Mouse (Mus musculus) heart, postnatal 10 days (tissue): ENCODE results near the gene Rsg1. TPM values are rescaled to one million over a fixed set of nuclear protein-coding genes. Genes with fewer than 3 reads are reported as not detected.

Experiments used
- DNase-seq, 2 experiments: peaks; one replicate each; pipeline ENCODE4 v3.0.0; 2021
- intact Hi-C: fragments of 180-260 bp; cut with DNase I; formaldehyde crosslinking; loops from one replicate; pipeline ENCODE4 v1.15.1; 2025
- total RNA-seq, 2 experiments: library from RNA; stranded (reverse); gene quantifications; 2 replicates each; pipeline ENCODE4 v1.2.3; 2021

The Rsg1 gene
- total RNA-seq, 2 experiments from 2014 or later, result 1.0 to 1.2 TPM

DNA sequence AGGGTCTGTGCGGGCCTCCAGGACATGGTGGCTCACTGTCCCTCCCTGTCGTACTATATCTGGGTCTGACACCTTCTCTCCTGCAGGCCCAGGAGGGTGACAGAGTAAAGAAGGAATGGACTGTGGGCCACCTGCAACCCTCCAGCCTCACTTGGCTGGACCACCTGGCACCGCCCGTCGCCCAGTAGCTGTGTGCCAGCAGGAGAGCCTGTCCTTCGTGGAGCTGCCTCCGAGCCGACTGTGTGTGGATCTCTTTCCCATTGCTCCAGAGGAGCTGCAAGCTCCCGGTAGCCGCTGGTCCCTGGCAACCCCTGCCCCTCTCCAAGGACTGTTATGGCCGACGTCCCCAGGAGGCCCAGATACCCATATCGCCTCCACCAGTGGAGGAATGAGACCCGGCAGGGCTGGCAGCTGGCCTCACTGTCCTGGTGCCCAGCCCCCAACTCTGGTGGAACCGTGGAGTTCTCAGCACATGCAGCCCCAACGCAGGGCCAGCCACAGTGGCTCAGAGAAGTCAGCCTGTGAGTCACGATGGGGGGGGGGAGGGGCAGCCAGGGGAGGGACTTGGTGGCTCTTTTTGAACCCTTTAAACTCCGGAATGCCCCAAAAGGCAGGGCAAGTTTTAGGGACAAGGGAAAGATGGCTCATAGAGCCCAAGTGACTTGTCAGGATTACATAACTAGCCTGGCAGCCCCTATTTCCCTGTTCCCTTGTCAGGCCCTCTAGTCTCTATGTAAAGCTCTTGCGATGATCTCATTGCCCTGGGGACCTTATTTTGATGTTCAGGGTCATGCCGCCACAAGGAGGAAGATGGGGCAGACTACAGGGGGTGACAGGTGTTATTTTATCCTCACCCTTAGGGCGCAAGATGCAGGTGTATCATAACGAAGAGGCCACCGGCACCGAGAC, 32.6 kb downstream of the Rsg1 start:
- DNase-seq, result peak in 1 of 2 experiments; percentile 35
- intact Hi-C loops, result no loop called here

DNA sequence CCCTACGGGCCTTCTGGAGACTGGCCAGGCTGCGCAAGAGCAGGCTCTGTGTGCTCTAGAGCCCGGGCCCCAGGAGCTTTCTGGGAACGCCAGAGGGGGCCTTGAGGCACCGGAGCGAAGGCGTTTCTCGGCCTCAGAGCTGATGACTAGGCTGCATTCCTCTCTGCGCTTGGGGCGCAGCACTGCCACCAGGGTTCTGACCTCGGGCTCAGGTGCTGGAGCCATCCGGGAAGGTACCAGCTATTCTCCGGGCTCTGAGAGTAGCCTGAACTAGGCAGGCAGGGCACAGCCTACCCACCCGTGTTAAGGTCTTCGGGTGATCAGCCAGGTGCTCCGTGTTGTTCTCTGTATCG, 33.2 kb downstream of the Rsg1 start:
- intact Hi-C loops, result no loop called here
- DNase-seq, result no peak

DNA sequence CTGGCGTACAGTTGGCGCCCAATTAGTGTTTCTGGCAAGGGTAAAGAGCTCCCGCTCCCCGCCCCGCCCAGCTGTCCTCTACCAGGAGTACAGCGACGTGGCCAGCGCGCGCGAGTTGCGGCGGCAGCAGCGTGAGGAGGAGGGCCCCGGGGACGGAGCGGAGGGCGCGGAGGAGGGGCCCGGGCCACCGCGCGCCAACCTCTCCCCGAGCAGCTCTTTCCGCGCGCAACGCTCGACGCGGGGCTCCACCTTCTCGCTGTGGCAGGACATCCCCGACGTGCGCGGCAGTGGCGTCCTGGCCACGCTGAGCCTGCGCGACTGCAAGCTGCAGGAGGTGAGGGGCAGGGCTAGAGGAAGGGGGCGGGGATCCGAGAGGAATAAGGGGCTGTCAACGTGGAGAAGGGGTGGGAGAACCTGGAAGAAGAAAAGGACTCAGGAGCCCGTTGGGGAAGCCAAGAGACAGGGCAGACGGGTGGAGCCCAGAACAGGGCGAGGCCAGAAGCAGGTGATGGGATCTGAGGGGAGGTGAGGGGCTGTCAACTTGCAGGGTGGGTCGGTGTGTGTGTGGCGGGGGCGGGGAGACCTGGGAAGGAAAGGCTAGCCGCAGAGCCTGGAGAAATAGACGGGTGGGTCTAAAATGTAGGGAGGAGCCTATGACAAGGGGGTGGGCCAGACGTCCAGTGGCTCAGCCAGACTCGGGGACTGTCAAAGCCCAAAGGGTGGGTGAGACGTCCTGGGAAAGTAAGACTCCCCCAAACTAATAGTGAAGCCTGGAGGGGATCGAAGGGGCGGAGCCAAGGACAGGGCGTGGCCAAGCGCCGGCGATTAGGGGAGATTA, 34.2 kb downstream of the Rsg1 start:
- intact Hi-C loops, result no loop called here
- peak; percentile 52 to 58 for DNase-seq

DNA sequence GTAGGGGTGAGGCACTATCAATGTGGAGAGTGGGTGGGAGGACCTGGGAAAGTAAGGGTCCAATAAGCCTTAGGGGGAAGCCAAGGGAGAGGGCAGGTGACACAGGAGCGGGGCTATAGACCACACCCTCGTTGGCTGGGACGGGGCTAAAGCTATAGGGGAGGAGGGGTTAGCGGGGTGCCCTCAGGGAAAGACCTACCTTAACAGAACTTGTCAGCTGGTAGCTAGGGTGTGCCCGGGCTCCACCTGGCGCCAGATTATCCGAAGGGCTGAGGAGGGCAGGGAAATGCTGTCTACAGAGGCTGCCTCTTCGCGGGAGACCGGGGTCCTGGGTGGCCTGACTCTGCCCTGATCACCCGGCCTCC, 34.8 kb downstream of the Rsg1 start:
- intact Hi-C loops, result no loop called here
- DNase-seq, result no peak

DNA sequence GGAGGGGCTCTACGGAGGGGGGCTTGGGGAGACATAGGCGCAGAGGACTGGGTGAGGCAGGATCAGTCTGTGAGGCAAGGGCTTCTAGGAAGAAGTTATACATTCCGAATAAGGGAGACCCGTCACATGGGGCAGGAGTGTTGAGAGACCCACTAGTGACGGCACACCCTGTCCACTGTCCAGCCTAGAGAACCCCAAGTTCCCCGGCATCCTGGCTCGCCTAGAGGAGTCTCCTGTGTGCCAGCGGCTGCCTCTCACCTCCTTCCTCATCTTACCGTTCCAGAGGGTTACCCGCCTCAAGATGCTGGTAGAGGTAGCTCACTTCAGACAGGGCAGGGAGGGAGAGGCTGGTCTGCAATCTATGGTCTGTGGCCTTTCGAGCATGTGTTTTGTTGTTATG, 35.6 kb downstream of the Rsg1 start:
- no peak for DNase-seq
- intact Hi-C loops, result no loop called here

DNA sequence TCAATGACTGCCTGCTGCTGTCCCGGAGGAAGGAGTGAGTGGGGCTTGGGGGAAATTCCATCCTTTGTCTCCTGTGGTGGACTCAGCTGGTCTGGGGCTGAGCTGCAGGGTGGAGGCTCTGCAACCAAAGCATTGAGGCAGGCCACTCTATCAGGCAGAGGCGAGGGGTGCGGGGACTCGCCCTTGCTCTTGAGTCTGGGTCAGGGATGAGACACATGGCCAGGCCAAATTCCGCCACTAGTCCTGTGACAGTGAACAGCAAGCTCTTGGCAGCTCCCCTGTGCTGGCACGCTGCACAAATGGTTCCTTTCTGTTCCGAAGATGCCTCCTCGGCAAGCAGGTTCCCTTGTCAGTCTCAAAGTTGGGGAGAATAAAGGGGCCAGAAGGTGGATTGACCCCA, 37.3 kb downstream of the Rsg1 start:
- intact Hi-C loops, result no loop called here
- peak; percentile 67 to 81 for DNase-seq

DNA sequence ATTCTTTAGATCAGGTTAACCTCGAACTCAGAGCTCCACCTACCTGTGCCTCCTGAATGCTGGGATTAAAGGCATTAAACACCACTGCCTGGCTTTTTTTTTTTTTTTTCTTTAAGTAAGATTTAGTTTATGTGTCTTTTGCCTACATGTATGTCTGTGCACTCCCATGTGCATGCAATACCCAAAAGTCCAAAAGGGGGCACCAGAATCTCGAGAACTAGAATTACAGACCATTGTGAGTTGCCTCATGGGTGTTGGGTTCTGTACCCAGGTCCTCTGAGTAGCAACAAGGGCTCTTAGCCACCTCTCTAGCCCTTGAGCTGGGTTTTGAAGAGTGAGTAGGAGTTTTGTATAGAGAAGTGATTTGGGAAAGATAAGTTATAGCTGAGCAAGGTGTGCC, 38.9 kb downstream of the Rsg1 start:
- no peak for DNase-seq
- intact Hi-C loops, result no loop called here

DNA sequence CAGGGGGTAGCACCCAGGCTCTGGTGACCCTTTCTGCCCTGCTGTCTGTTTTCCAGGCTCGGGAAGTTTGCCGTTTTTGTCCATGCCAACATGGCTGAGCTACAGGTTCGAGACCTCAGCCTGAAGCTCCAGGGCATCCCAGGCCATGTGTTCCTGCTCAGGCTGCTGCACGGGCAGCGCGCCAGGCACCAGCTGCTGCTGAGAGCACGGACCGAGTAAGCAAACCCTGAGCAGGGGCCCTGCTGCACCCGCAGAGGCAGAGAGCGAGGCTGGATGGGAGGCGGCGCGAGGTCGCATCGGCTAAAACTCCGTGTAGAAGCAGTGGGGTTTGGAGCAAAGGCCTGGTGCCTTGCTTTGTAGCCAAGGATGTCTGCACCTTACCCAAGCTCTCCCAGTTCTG, 40.5 kb downstream of the Rsg1 start:
- peak; percentile 75 to 76 for DNase-seq
- intact Hi-C loops, result no loop called here

DNA sequence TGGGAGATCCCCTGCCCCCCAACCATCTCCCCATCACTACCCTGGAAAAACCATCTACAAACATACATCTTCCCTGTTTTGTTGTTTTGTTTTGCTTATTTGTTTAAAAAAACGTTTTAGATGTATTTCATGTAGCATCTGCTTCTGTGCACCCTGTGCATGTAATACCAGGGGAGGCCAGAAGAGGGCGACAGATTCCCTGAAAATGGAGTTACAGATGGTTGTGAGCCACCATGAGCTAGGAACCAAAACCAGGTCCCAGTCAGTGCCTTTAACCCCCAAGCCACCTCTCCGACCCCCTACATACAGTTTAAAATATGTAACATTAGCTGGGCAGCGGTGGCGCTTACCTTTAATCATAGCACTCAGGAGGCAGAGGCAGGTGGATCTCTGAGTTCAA, 43.7 kb downstream of the Rsg1 start:
- no peak for DNase-seq

DNA sequence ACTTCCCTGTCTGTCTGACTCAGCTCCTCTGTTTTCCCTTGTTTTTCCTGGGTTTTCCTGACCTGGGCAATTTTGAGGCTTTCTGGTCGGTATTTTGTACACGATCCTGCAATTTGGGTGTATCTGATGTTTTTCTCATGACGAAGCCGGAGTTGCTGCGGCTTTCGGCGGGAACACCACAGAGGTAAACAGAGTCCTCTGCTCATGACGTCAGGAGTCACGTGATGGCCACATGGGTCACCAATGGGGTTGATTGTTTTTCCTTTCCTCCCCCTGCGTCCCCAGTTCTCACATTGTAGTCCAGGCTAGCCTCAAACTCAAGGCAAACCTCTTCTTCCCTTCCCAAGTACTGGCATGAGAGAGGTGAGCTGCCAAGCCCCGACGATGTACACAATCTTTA, 45.7 kb downstream of the Rsg1 start:
- no peak for DNase-seq
- intact Hi-C loops, result no loop called here

More for the DNA sequence above, 43.7 kb downstream of the Rsg1 start:
- intact Hi-C loops, result no loop called here

DNA sequence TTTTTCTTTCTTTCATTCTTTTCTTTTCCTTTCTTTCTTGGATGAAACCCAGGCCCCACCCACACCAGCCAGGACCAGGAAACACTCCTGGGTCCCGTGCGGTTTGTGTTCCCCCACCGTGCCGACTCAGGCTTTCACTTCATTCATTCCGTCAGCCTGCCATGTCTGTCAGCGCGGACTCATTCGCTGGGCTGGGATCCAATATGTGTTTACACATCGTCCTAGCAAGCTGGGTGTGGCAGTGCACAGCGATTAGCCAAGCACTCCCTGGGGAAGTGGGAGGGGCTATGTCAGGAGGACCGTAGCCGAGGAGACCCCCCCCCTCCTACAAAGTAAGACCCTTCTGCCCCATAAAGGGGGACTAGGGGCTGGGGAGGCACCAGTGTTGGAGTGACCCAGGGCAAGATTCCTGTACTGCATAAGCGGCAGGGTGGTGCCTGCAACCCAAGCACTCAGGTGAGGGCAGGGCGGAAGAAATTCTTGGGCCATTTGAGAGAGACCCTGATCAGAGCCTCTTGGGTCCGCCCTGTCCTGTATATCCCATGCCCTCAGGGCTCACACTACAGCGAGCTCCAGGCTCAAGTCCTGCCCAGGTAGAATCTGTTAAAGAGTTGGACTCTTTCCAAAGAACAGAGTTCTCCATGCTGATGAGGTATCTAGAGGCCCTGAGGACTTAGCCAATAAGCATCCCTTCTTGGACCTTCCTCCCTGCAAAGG, 46.4 kb downstream of the Rsg1 start:
- intact Hi-C loops, result no loop called here
- peak; percentile 67 to 74 for DNase-seq

DNA sequence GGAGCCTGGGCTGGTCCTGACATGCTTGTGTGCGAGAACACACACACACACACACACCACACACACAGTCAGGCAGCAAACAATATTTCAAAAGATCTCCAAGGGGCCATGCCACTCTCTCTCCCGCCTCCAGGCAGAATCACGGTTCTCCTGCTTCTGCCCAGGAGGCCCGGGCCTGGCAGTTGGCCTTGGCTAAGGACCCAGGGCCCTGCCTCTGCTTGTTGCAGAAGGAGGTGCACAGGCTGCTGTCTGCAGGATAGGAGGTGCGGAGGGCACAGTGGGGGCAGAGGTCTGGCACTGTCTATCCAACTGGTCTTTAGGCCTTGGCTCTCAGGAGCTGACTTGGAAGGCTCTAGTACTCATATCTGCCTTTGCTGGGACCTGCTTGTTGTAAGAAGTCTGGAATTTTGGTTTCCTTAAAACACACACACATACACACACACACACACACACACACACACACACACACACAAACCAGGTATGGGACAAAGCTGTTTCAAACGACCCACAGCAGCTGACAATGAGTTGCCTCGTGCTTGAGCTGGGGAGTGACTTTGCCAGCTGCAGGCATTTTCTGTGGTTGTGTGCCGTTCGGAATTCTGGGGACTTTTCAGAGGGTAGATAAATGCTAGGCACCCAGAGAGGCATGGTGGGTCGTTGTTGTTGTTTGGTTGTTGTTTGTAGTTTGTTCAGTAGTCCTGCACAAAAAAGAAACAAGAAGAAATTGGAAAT, 49.3 kb downstream of the Rsg1 start:
- no peak for DNase-seq
- intact Hi-C loops, result no loop called here

DNA sequence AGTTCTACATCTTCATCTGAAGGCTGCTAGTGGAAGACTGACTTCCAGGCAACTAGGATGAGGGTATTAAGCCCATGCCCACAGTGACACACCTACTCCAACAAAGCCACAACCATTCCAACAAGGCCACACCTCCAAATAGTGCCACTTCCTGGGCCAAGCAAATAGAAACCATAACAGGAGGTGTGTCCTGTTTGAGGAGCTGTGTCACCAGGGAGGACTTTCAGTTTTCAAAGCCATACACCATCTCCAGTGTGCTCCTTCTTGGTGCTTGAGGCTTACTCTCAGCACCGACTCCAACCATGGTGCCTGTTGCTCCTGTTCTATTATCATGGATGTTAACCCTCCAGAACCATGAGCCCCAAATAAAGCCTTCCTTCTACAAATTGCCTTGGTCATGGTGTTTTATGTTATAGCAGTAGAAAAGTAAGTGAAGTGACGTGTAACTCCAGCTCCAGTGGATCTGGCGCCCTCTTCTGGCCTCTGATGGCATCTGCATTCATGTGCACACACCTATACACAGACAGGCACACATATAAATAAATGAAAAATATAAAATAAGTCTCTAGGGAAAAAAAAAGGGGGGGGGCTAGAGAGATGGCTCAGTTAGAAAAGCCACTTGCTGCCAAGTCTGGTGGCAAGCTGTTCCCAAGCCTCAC, 52.4 kb downstream of the Rsg1 start:
- no peak for DNase-seq
- intact Hi-C loops, result no loop called here

DNA sequence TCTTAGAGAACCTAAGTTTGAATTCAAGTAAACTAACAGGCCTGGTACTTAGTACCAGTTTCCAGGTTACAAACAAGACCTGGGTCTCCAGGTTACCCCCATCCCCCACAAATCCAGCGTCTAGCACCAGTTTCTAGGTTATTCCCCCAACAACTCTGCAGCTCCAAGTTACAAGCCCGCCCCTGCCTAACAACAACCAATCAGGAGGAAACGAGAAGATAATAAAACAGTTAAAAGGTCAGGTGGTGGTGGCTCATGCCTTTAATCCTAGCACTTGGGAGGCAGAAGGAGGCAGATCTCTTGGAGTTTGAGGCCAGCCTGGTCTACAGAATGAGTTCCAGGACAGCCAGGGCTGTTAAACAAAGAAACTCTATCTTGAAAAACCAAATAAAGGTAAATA, 53.5 kb downstream of the Rsg1 start:
- intact Hi-C loops, result loop anchor here (1.0 kb wide), 1 partner anchor 63 kb away; no protein-coding TSS in a partner anchor
- no peak for DNase-seq

DNA sequence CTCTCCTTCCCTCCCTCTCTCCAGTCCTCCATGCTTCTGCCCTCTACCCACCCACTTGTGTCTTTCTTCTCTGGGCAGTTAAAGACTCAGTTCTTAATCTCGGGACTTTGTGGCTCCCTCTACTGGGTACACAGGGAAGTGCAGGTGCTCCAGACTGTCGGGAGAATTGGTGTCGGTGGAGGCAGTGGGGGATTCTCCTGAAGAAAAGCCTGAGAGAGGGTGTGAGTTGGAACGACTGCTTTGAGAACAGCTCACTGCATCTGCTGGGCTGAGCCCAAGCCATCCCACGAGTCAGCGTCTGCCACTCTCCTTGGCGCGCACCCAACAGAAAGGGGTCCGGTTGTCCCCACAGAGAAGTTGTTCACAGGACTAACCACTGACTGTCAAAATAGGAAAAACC, 54.1 kb downstream of the Rsg1 start:
- DNase-seq, result peak; percentile 66 to 84
- intact Hi-C loops, result loop anchor here (1.0 kb wide), 1 partner anchor 64 kb away; no protein-coding TSS in a partner anchor

DNA sequence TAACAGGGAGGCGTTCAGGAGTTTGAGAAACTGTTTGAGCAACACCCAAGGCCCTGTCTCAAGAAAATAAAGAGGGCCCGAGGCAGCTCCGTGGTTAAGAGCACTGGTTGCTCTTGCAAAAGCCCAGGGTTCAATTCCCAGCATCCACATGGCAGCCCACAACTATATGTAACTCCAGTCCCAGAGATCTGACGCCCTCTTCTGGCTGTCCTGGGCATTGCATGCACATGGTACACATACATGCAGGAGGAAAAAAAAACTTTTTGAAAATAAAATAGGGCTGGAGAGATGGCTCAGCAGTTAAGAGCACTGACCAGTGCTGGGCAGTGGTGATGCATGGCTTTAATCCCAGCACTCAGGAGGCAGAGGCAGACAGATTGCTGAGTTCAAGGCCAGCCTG, 54.6 kb downstream of the Rsg1 start:
- DNase-seq, result no peak
- intact Hi-C loops, result no loop called here

DNA sequence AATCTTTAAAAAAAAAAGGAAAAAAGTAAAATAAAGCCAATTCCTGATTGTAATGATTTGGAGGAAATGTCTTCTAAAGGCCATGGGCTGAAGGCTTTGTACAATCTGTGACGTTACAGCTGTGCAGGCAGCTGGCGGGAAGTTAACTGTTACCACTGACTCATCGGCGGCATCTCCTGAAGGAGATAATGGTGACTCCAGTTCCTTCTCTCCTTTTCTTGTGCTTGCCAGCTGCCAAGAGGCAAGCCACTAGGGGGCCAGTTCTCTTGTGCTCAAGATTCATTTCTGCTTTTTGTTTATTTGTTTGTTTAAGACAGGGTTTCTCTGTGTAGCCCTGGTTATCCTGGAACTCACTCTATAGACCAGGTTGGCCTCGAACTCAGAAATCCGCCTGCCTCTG, 55.3 kb downstream of the Rsg1 start:
- intact Hi-C loops, result no loop called here
- no peak for DNase-seq

DNA sequence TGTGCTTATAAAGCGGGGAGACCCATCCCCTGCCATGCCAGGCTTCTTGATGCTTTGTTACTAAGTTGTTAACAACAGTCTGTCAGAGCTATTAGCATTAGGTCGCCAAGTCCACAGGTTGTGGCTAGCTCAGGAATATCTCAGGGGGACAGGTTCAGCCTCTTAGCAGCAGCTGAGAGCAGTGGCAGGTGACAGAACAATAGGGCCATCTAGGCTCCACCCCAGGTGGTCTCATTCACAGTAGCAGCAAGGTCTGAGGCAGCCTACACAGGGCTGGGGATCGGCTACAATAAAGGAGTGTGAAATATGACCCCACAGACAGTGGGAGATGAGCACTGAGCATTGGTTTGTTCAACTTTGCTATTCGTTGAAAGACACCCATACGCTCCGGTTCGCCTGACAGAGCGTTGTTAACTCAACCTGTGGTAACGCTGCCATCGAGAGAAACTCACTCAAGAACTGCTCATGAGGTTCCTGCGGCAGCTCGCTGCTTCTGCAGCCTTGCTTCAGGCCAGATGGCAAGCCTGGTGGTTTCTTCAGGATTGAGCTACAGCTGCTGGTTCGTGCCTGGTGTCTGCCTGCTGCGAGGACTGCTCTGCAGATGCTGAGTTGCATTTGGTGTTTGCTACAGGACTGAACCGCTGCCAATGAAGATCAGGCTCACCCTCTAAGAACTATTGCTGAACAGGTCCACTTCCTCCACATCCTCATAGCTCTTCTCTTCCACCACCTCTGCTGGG, 56.6 kb downstream of the Rsg1 start:
- DNase-seq, result no peak
- intact Hi-C loops, result no loop called here

DNA sequence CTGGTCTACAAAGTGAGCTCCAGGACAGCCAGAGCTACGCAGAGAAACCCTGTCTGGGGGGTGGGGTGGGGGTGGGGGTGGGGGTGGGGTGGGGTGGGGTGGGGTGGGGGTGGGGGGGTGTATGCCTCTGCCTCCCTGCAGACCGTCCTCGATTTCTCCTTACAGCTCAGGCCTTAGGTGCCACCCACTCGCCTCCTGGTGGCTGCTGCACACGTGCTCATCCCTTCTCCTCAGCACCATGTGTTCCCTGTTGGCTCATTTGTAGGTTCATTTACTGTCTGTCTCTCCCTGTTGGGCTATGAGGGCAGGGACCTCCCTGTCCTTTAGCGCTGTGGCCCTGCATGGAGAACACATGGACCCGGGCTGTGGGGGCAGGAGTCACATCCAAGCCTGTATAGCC, 57.5 kb downstream of the Rsg1 start:
- DNase-seq, result no peak
- intact Hi-C loops, result no loop called here
